In the genomic region with DNA sequence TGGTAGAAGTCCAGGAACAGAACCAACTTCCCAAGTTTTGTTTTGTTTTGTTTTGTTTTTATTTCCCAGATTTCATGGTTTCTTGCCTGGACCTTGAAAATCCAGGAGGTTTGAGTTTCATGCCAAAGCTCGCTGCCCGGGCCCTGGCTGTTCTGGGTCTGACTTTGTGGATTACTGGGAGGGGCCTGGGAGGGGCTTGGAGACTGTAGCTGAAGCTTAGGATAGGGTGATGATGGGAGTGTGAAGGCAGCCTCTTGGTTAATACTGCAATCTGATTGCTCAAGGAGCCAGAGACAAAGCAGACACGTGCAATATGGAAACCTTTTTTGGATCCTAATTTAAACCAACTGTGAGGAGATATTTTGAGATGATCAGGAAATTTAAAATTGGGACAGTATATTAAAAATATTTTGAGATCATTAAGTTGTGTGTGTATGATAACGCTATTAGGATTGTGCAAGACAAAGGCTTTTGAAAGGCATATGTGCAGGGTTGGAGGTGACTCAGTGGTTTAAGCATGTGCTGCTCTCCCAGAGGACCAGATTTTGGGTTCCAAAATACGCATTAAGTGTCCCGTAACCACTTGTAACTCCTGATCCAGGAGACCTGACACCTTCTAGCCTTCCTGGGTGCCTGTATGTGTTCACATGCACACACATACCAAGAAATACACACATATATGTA, we compare ENCODE assay signal across 9 mouse cellular contexts.
A peak's percentile ranks its signal among the peaks of the same experiment; 100 is the strongest.
DNase-seq lines count a peak whose midpoint lies in the region; ATAC-seq lines count a peak whose summit lies in the region.
"Had no signal": no experiment of that assay in that cellular context is flagged by ENCODE, and none has a peak within 500 bp of the region (broad histone marks: within the 10 kb centered on the region; RNA-seq: fewer than 3 reads in every experiment).

No protein-coding gene starts in this region.

- H3K4me1 ChIP-seq in embryonic facial prominence, embryonic 12.5 days = peaks cover 29% of the 10 kb centered on the region
- H3K4me1 ChIP-seq in limb, embryonic 15.5 days = peaks cover 30% of the 10 kb centered on the region
- peaks cover 11% of the 10 kb centered on the region; the same call in 1 of the 2 replicates for H3K4me1 ChIP-seq in forebrain, embryonic 12.5 days
- H3K4me1 ChIP-seq: neural tube, embryonic 12.5 days had no signal

- H3K27ac ChIP-seq in embryonic facial prominence, embryonic 12.5 days = peak overlapping the region; percentile 77
- H3K27ac ChIP-seq in limb, embryonic 15.5 days = peak overlapping the region; percentile 76
- no peak overlapping the region for H3K27ac ChIP-seq in forebrain, embryonic 12.5 days
- H3K27ac ChIP-seq: liver, embryonic 14.5 days; neural tube, embryonic 12.5 days had no signal

- no peak overlapping the region for H3K9ac ChIP-seq in embryonic facial prominence, embryonic 12.5 days
- H3K9ac ChIP-seq in limb, embryonic 15.5 days = no peak overlapping the region
- no peak overlapping the region for H3K9ac ChIP-seq in forebrain, embryonic 12.5 days
- H3K9ac ChIP-seq: liver, embryonic 14.5 days; neural tube, embryonic 12.5 days had no signal

- H3K27me3 ChIP-seq in embryonic facial prominence, embryonic 12.5 days = no peaks in the 10 kb centered on the region
- no peaks in the 10 kb centered on the region for H3K27me3 ChIP-seq in limb, embryonic 15.5 days
- H3K27me3 ChIP-seq in forebrain, embryonic 12.5 days = 0 out of 2 replicates have a peak, but pooled peaks cover 11% of the 10 kb centered on the region
- H3K27me3 ChIP-seq: neural tube, embryonic 12.5 days had no signal

- no peak overlapping the region for H3K4me2 ChIP-seq in embryonic facial prominence, embryonic 12.5 days (replicated peaks)
- no peak overlapping the region for H3K4me2 ChIP-seq in limb, embryonic 15.5 days
- no peak overlapping the region for H3K4me2 ChIP-seq in forebrain, embryonic 12.5 days
- H3K4me2 ChIP-seq: neural tube, embryonic 12.5 days had no signal

- H3K36me3 ChIP-seq in embryonic facial prominence, embryonic 12.5 days = no peaks in the 10 kb centered on the region
- H3K36me3 ChIP-seq in limb, embryonic 15.5 days = no peaks in the 10 kb centered on the region
- H3K36me3 ChIP-seq in forebrain, embryonic 12.5 days (replicated peaks) = no peaks in the 10 kb centered on the region
- H3K36me3 ChIP-seq: neural tube, embryonic 12.5 days had no signal

- peak; percentile 43 for DNase-seq in retina, adult 2 months (ENCODE audit: low read depth, low spot score)
- no peak for DNase-seq in retina, postnatal 1 day
- no peak for DNase-seq in Muller cell, postnatal 12 days (ENCODE audit: inconsistent ontology term)
- no peak for DNase-seq in cerebellum, postnatal 14 days

- no peak for ATAC-seq in embryonic facial prominence, embryonic 12.5 days (ENCODE audit: insufficient number of reproducible peaks, insufficient read depth, low FRiP score, low TSS enrichment)
- ATAC-seq in limb, embryonic 15.5 days (ENCODE audit: insufficient number of reproducible peaks, low FRiP score, low TSS enrichment, low read depth) = no peak
- no peak for ATAC-seq in forebrain, embryonic 12.5 days (ENCODE audit: low FRiP score)

- H3K4me3 ChIP-seq in embryonic facial prominence, embryonic 12.5 days = no peak overlapping the region
- H3K4me3 ChIP-seq in limb, embryonic 15.5 days = no peak overlapping the region
- H3K4me3 ChIP-seq in forebrain, embryonic 12.5 days (replicated peaks) = no peak overlapping the region
- H3K4me3 ChIP-seq: neural tube, embryonic 12.5 days had no signal

- 0 out of 2 replicates have a peak, but pooled peaks cover 6% of the 10 kb centered on the region for H3K9me3 ChIP-seq in embryonic facial prominence, embryonic 12.5 days
- H3K9me3 ChIP-seq in limb, embryonic 15.5 days = no peaks in the 10 kb centered on the region
- no peaks in the 10 kb centered on the region for H3K9me3 ChIP-seq in forebrain, embryonic 12.5 days
- H3K9me3 ChIP-seq: neural tube, embryonic 12.5 days had no signal

- 47% methylated on average over 6 of the region's 6 CpGs for whole genome bisulfite sequencing in embryonic facial prominence, embryonic 12.5 days
- WGBS in limb, embryonic 15.5 days = 37% methylated on average over 6 of the region's 6 CpGs
- 73% methylated on average over 6 of the region's 6 CpGs for WGBS in forebrain, embryonic 12.5 days
